Comparison of ENCODE assay signal across 15 mouse cellular contexts in the genomic region with DNA sequence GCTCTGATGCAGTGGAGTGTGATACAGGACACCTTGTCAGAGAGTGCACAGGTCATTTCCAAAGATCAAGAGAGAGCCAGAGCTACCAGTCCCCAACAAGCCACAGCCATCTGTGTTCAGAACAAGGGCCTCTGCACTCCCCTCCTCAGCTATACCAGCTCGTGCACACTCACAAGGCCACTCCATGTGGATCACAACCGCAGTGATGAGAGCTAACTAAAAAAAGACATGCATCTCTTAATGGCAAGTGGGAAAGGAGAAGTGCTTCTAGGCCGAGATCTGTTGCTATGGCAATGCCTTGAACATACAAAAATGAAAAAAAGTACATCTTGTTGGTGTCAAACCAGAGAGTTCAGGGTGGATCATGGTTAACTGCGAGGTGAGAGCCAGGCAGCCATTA. TPM values are rescaled to one million over a fixed set of nuclear protein-coding genes. Genes with fewer than 3 reads are reported as not detected.
A peak's percentile ranks its signal among the peaks of the same experiment; 100 is the strongest.
DNase-seq lines count a peak whose midpoint lies in the region; ATAC-seq and TF ChIP-seq lines count a peak whose summit lies in the region.
"Had no signal": no experiment of that assay in that cellular context is flagged by ENCODE, and none has a peak within 500 bp of the region (broad histone marks: within the 10 kb centered on the region; RNA-seq: fewer than 3 reads in every experiment).

No protein-coding gene starts in this region.

- H3K4me3 ChIP-seq in forebrain, postnatal 0 days (ENCODE audit: low read depth, low read length) = no peak overlapping the region
- no peak overlapping the region for H3K4me3 ChIP-seq in forebrain, embryonic 12.5 days (replicated peaks)

- no peak overlapping the region for H3K4me2 ChIP-seq in forebrain, postnatal 0 days (ENCODE audit: low read depth)
- no peak overlapping the region for H3K4me2 ChIP-seq in forebrain, embryonic 12.5 days

- DNase-seq in forebrain, postnatal 0 days = peak; percentile 62
- peak; percentile 58 to 67 for DNase-seq in left cerebral cortex, adult 9 months (ENCODE audit: low spot score in 2 of 2)
- DNase-seq in left cerebral cortex, adult 11 months (ENCODE audit: low spot score) = no peak
- peak; percentile 28 for DNase-seq in brain, embryonic 14.5 days (ENCODE audit: low read depth)
- no peak for DNase-seq in cerebellum, postnatal 25 days
- DNase-seq in urinary bladder, postnatal 25 days (ENCODE audit: low spot score) = no peak

- no peak for TF ChIP-seq POLR2A in brain, embryonic 14.5 days (IDR thresholded peaks at IDR 0.05; ENCODE audit: borderline replicate concordance, extremely low read depth, insufficient read depth, insufficient read length, poor library complexity, severe bottlenecking)

- 33% methylated on average over 4 of the region's 4 CpGs for WGBS in forebrain, postnatal 0 days
- WGBS in forebrain, embryonic 12.5 days = 64% methylated on average over 4 of the region's 4 CpGs

- peak; percentile 74 for ATAC-seq in forebrain, postnatal 0 days
- no peak for ATAC-seq in forebrain, embryonic 12.5 days (ENCODE audit: low FRiP score)
- peak; percentile 67 for ATAC-seq in megakaryocyte, adult 5-6 weeks (ENCODE audit: poor library complexity, severe bottlenecking)
- ATAC-seq: activated CD4-positive, CD25-positive, alpha-beta regulatory T cell, adult 4 months had no signal

- H3K4me1 ChIP-seq in forebrain, postnatal 0 days (ENCODE audit: insufficient read depth) = peaks cover 22% of the 10 kb centered on the region
- peaks cover 17% of the 10 kb centered on the region for H3K4me1 ChIP-seq in forebrain, embryonic 12.5 days

- peak overlapping the region; percentile 79 for H3K27ac ChIP-seq in forebrain, postnatal 0 days (ENCODE audit: low read depth, low read length)
- H3K27ac ChIP-seq in forebrain, embryonic 12.5 days = no peak overlapping the region
- H3K27ac ChIP-seq: kidney, postnatal 0 days had no signal

- no peaks in the 10 kb centered on the region for H3K27me3 ChIP-seq in forebrain, postnatal 0 days (ENCODE audit: insufficient read depth, low read length)
- no peaks in the 10 kb centered on the region for H3K27me3 ChIP-seq in forebrain, embryonic 12.5 days

- TF ChIP-seq CTCF in forebrain, postnatal 0 days (IDR thresholded peaks at IDR 0.05; ENCODE audit: low read depth) = no peak
- no peak for TF ChIP-seq CTCF in brain, embryonic 14.5 days (IDR thresholded peaks at IDR 0.05; ENCODE audit: borderline replicate concordance, extremely low read depth, insufficient read depth, insufficient read length)

- H3K36me3 ChIP-seq in forebrain, postnatal 0 days (ENCODE audit: insufficient read depth) = no peaks in the 10 kb centered on the region
- no peaks in the 10 kb centered on the region for H3K36me3 ChIP-seq in forebrain, embryonic 12.5 days (replicated peaks)

- no peak overlapping the region for H3K9ac ChIP-seq in forebrain, postnatal 0 days
- no peak overlapping the region for H3K9ac ChIP-seq in forebrain, embryonic 12.5 days

- no peaks in the 10 kb centered on the region for H3K9me3 ChIP-seq in forebrain, postnatal 0 days (ENCODE audit: low read length)
- H3K9me3 ChIP-seq in forebrain, embryonic 12.5 days = no peaks in the 10 kb centered on the region

RNA-seq across cellular contexts. Expression of a gene that starts 3.7 kb away (rescaled TPM):
- 12.5 and 20.7 TPM in 2 replicates for total RNA-seq in forebrain, postnatal 0 days (2014; rRNA removed)
- 12.5 and 20.0 TPM in 2 replicates for polyA plus RNA-seq in forebrain, postnatal 0 days (2015; fragmentation: Nextera tagmentation; extraction: Ambion mirVana)
- polyA plus RNA-seq in forebrain, embryonic 12.5 days (2016; fragmentation: Nextera tagmentation; extraction: Ambion mirVana) = 10.7 and 12.0 TPM in 2 replicates
- polyA plus RNA-seq in brain, embryonic 14.5 days (2012; rRNA removed) = 7.9 and 9.5 TPM in 2 replicates
- total RNA-seq in megakaryocyte, adult 5-6 weeks (2015) = not detected in 2 replicates
- not detected in 2 replicates for total RNA-seq in megakaryocyte, adult 5-6 weeks (2017)
- polyA plus RNA-seq: activated CD4-positive, CD25-positive, alpha-beta regulatory T cell, adult 4 months had no signal

RNA-seq across cellular contexts. Expression of a gene that starts 8.2 kb away (rescaled TPM):
- 32.2 and 38.9 TPM in 2 replicates for total RNA-seq in forebrain, postnatal 0 days (2014; rRNA removed)
- polyA plus RNA-seq in forebrain, postnatal 0 days (2015; fragmentation: Nextera tagmentation; extraction: Ambion mirVana) = 42.4 and 44.8 TPM in 2 replicates
- 63.8 and 66.8 TPM in 2 replicates for polyA plus RNA-seq in forebrain, embryonic 12.5 days (2016; fragmentation: Nextera tagmentation; extraction: Ambion mirVana)
- 72.4 and 90.8 TPM in 2 replicates for polyA plus RNA-seq in brain, embryonic 14.5 days (2012; rRNA removed)
- total RNA-seq in megakaryocyte, adult 5-6 weeks (2015) = 1.5 and 1.9 TPM in 2 replicates
- 0.44 and 0.45 TPM in 2 replicates for total RNA-seq in megakaryocyte, adult 5-6 weeks (2017)

RNA-seq across cellular contexts. Expression of a gene that starts 29.3 kb away (rescaled TPM):
- not detected in 2 replicates for total RNA-seq in forebrain, postnatal 0 days (2014; rRNA removed)
- not detected in 2 replicates for polyA plus RNA-seq in forebrain, postnatal 0 days (2015; fragmentation: Nextera tagmentation; extraction: Ambion mirVana)
- not detected in 2 replicates for polyA plus RNA-seq in forebrain, embryonic 12.5 days (2016; fragmentation: Nextera tagmentation; extraction: Ambion mirVana)
- polyA plus RNA-seq in brain, embryonic 14.5 days (2012; rRNA removed) = 0.06 TPM in 1 of 2 replicates, not detected in the other
- not detected in 2 replicates for total RNA-seq in megakaryocyte, adult 5-6 weeks (2015)
- total RNA-seq in megakaryocyte, adult 5-6 weeks (2017) = not detected in 2 replicates
- total RNA-seq: ES-E14; gastrocnemius, postnatal 4 days; heart, postnatal 25 days had no signal
- polyA plus RNA-seq: activated CD4-positive, CD25-positive, alpha-beta regulatory T cell, adult 4 months; limb, embryonic 11.5 days; neural tube, embryonic 11.5 days had no signal

RNA-seq across cellular contexts. Expression of a gene that starts 44.2 kb away (rescaled TPM):
- 141 and 164 TPM in 2 replicates for total RNA-seq in forebrain, postnatal 0 days (2014; rRNA removed)
- polyA plus RNA-seq in forebrain, postnatal 0 days (2015; fragmentation: Nextera tagmentation; extraction: Ambion mirVana) = 250 and 273 TPM in 2 replicates
- polyA plus RNA-seq in forebrain, embryonic 12.5 days (2016; fragmentation: Nextera tagmentation; extraction: Ambion mirVana) = 225 and 230 TPM in 2 replicates
- polyA plus RNA-seq in brain, embryonic 14.5 days (2012; rRNA removed) = 145 and 147 TPM in 2 replicates
- total RNA-seq in megakaryocyte, adult 5-6 weeks (2015) = 4.7 and 15.4 TPM in 2 replicates
- 2.5 and 3.5 TPM in 2 replicates for total RNA-seq in megakaryocyte, adult 5-6 weeks (2017)
- polyA plus RNA-seq: activated CD4-positive, CD25-positive, alpha-beta regulatory T cell, adult 4 months had no signal

RNA-seq across cellular contexts. Expression of a gene that starts 46.4 kb away (rescaled TPM):
- 6.5 TPM in 2 replicates for total RNA-seq in forebrain, postnatal 0 days (2014; rRNA removed)
- 11.9 and 12.0 TPM in 2 replicates for polyA plus RNA-seq in forebrain, postnatal 0 days (2015; fragmentation: Nextera tagmentation; extraction: Ambion mirVana)
- polyA plus RNA-seq in forebrain, embryonic 12.5 days (2016; fragmentation: Nextera tagmentation; extraction: Ambion mirVana) = 7.2 and 9.3 TPM in 2 replicates
- polyA plus RNA-seq in brain, embryonic 14.5 days (2012; rRNA removed) = 5.8 and 6.9 TPM in 2 replicates
- total RNA-seq in megakaryocyte, adult 5-6 weeks (2015) = 0.62 TPM in 1 of 2 replicates, not detected in the other
- total RNA-seq in megakaryocyte, adult 5-6 weeks (2017) = 0.44 TPM in 1 of 2 replicates, not detected in the other
- polyA plus RNA-seq: activated CD4-positive, CD25-positive, alpha-beta regulatory T cell, adult 4 months had no signal

Comparison
In these comparisons a context has a peak if more than half of its experiments do, and no peak if none do; other contexts are left out.
1. DNase-seq: peak in forebrain, postnatal 0 days (single experiment), left cerebral cortex, adult 9 months (2 of 2) and brain, embryonic 14.5 days (single experiment); none in left cerebral cortex, adult 11 months (single experiment), cerebellum, postnatal 25 days (0 of 2) and urinary bladder, postnatal 25 days (single experiment).